Mouse (Mus musculus) WW6 (cell line): ENCODE results near the gene Sstr2.
"Not testable (repeated sequence)": the region's sequence is repeated elsewhere in the genome, so short reads cannot be mapped to it uniquely, and the experiment has no call there.

ENCODE experiments used
- DNase-seq: peaks from one replicate; pipeline ENCODE4 v3.0.0-alpha.2; 2013; ENCODE audit warnings: low read depth, low spot score

Gene Sstr2

GRCm38 (mm10) chr11:113656511-113656932, 37.4 kb downstream of the Sstr2 start:
- DNase-seq = no peak

GRCm38 (mm10) chr11:113657221-113657620, 38.1 kb downstream of the Sstr2 start:
- DNase-seq = no peak

- no peak for DNase-seq
Observed at GRCm38 (mm10) chr11:113658319-113658718, 39.2 kb downstream of the Sstr2 start.

GRCm38 (mm10) chr11:113658763-113659162, 39.6 kb downstream of the Sstr2 start:
- no peak for DNase-seq

DNA sequence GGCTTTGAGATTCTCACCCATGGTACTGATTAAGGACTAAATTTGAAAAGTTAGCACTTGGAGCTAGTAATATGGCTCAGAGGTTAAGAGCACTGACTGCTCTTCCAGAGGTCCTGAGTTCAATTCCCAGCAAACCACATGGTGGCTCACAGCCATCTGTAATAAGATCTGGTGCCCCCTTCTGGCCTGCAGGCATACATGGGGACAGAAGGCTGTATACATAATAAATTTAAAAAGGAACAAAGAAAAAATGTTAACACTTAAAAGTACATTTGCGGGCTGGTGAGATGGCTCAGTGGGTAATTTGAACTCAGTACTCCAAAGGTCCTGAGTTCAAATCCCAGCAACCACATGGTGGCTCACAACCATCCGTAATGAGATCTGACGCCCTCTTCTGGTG, 41.1 kb downstream of the Sstr2 start:
- not testable (repeated sequence) for DNase-seq

DNA sequence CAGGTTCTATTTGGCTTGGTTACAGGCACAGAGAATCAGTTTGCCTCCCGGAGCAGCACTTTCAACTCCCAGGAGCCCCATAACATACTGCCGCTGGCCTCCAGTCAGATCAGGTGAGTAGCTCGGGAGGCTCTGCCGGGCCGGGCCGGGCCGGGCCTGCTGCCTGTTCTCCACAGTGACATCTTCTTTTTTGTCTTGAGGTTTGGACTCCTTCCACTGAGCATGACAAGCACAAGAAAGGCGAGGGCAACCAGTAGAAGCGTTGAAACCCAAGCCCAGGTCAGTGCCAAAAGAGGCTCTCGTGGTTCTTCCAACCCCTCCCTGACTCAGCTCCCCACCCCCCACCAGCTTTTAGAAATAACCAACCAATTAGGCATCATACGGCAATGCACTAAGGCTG, 41.8 kb downstream of the Sstr2 start:
- no peak for DNase-seq

DNA sequence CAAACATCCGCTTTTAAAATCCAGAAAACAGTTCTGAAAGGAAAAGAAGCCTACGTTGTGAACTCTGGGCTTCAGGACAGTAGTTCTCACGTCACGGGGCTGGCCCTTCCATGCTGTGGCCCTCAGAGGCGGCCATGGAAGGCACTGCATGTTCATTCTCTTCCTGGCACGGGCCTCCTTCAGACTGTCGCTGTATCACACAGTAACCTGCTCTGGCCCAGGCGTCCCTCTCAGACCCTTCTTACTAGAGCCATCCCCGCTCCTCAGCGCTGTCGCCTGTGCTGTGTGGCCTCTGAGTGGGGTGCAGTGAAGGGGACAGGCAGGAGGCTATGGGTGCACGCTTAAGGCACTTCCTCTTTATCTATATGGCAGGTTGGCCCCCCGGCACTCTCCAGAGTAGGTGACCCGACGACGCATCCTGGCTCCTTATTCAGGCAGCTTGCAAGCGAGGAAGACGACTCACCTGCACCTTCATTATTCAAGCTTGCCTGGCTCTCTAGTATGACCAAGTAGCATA, 42.8 kb downstream of the Sstr2 start:
- DNase-seq = no peak

- DNase-seq = no peak
Observed at GRCm38 (mm10) chr11:113664279-113664678, 45.1 kb downstream of the Sstr2 start.

GRCm38 (mm10) chr11:113666205-113666604, 47.1 kb downstream of the Sstr2 start:
- DNase-seq = no peak

- DNase-seq = peak; percentile 42
Observed at GRCm38 (mm10) chr11:113666648-113667047, 47.5 kb downstream of the Sstr2 start.

GRCm38 (mm10) chr11:113667122-113667521, 48.0 kb downstream of the Sstr2 start:
- DNase-seq = no peak

DNA sequence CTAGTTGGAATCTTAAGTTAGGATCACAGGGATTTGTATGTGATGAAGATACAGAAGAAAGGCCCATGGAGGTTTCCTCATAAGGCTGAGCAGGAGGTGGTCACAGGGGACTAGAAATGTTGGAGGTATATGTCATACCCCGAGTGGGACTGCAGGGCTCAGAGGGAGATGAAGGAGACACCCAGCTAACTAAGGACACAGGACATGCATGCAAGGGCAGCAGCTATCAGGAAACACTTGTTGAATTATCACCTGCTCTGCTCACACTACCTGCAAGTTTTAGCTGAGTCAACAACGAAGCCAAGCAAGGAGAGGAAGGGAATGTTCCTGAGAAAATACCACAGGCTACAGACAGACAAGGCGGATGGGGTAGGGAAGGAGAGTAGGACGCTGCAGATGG, 48.6 kb downstream of the Sstr2 start:
- DNase-seq = no peak

DNA sequence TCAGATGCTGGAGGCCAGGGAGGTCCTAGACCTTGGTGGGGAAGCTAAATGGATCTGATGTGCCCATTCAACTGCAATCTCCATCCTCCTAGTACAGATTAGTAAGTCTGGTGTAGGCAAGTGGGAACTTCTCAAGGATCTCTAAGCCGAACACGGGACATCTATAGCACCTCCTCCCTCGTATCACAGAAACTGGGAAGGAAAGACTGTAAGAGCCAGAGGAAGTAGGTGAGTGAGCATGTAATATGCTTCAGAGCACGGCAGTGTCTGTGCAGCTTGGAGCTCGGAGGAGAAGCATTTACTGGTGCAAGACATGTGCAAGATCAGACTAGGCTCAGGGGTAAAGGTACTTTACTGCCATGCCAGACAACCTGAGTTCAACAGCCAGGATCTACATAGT, 49.7 kb downstream of the Sstr2 start:
- DNase-seq = no peak

GRCm38 (mm10) chr11:113669711-113670110, 50.6 kb downstream of the Sstr2 start:
- DNase-seq = no peak

- DNase-seq = no peak
Observed at GRCm38 (mm10) chr11:113673614-113674013, 54.5 kb downstream of the Sstr2 start.

- no peak for DNase-seq
Observed at GRCm38 (mm10) chr11:113674595-113674994, 55.5 kb downstream of the Sstr2 start.
